Mouse (Mus musculus) kidney, postnatal 0 days (tissue): ENCODE measurements around the gene Maml3. TPM values are rescaled to one million over a fixed set of nuclear protein-coding genes. Genes with fewer than 3 reads are reported as not detected.

ENCODE experiments used
- ATAC-seq: fragments of 200-750 bp; cut with Nextera tagmentation; replicated peaks from 2 replicates; pipeline ENCODE4 v1.8.0; 2017; ENCODE audit warnings: low read depth, moderate number of reproducible peaks, moderate TSS enrichment, moderate library complexity; ENCODE audit not compliant: low FRiP score
- DNase-seq: peaks from one replicate; pipeline ENCODE4 v3.0.0-alpha.2; 2016; ENCODE audit warnings: low spot score
- H3K27ac ChIP-seq: fragments of 300-500 bp; sonication (generic); 2 replicates; pipeline ENCODE4 v1.5.1; 2014; ENCODE audit warnings: mild to moderate bottlenecking
- H3K27me3 ChIP-seq: fragments of 300-500 bp; sonication (generic); 2 replicates; pipeline ENCODE4 v1.6.1; 2014; ENCODE audit warnings: low read length, mixed read lengths; ENCODE audit not compliant: insufficient read depth
- H3K36me3 ChIP-seq: fragments of 300-500 bp; sonication (generic); 2 replicates; pipeline ENCODE4 v1.6.1; 2014; ENCODE audit warnings: low read length, mixed read lengths; ENCODE audit not compliant: insufficient read depth
- H3K4me1 ChIP-seq: fragments of 300-500 bp; sonication (generic); replicated peaks from 2 replicates; pipeline ENCODE4 v1.6.1; 2014; ENCODE audit warnings: antibody characterized with exemption, low read length, mixed read lengths; ENCODE audit not compliant: insufficient read depth
- H3K4me2 ChIP-seq: fragments of 300-500 bp; sonication (generic); 2 replicates; pipeline ENCODE4 v1.6.1; 2014; ENCODE audit warnings: mild to moderate bottlenecking, low read length, moderate library complexity, mixed read lengths
- H3K4me3 ChIP-seq: fragments of 300-500 bp; sonication (generic); replicated peaks from 2 replicates; pipeline ENCODE4 v1.5.1; 2014; ENCODE audit warnings: low read depth, low read length
- H3K9ac ChIP-seq: fragments of 300-500 bp; sonication (generic); 2 replicates; pipeline ENCODE4 v1.6.1; 2014; ENCODE audit warnings: low read depth, low read length
- H3K9me3 ChIP-seq: fragments of 300-500 bp; sonication (generic); replicated peaks from 2 replicates; pipeline ENCODE4 v1.6.1; 2016; ENCODE audit warnings: low read length, inconsistent platforms, mixed read lengths
- CTCF ChIP-seq: IDR thresholded peaks from 2 replicates; pipeline ENCODE4 v1.5.1; 2016; ENCODE audit warnings: antibody characterized with exemption, low read depth, mild to moderate bottlenecking, moderate library complexity
- WGBS: fragments of 180-500 bp; shearing (Covaris S2); extraction: QIAGEN DNeasy Blood & Tissue Kit; methylation state at CpG from one replicate; pipeline ENCODE4 v1.1.7; 2014; 5-methylcytosine and 5-hydroxymethylcytosine counted together
- polyA plus RNA-seq: library from polyadenylated mRNA; unstranded; fragments of >200 nt; fragmentation: Nextera tagmentation; extraction: Ambion mirVana; gene quantifications from 2 replicates; pipeline ENCODE4 v1.2.1, GENCODE M21; 2015

Gene Maml3
- polyA plus RNA-seq, 1 experiment from 2014 or later: 5.4 TPM

- H3K9ac ChIP-seq: no peak overlapping the region
- no peaks in the 10 kb centered on the region for H3K9me3 ChIP-seq
- peak; percentile 32; the same call in 1 of the 2 replicates for TF ChIP-seq CTCF
- 94% methylated on average over 2 of the region's 2 CpGs for WGBS
- no peaks in the 10 kb centered on the region for H3K27me3 ChIP-seq
- peaks cover 6% of the 10 kb centered on the region; the same call in 1 of the 2 replicates for H3K4me1 ChIP-seq
- ATAC-seq: no peak
- no peak for DNase-seq
- no peak overlapping the region for H3K27ac ChIP-seq
- H3K4me3 ChIP-seq: no peak overlapping the region
- no peak overlapping the region for H3K4me2 ChIP-seq
- no peaks in the 10 kb centered on the region for H3K36me3 ChIP-seq
Measured at GRCm38 (mm10) chr3:51787945-51788344, 316.9 kb downstream of the Maml3 start.

- Histone ChIP-seq H3K4me3 (no peak overlapping the region), H3K9me3 (no peaks in the 10 kb centered on the region), H3K27ac (no peak overlapping the region), H3K27me3 (no peaks in the 10 kb centered on the region), H3K36me3 (no peaks in the 10 kb centered on the region), H3K4me1 (peaks cover 6% of the 10 kb centered on the region; the same call in 1 of the 2 replicates), H3K9ac (no peak overlapping the region), H3K4me2 (no peak overlapping the region)
- DNase-seq: no peak
- ATAC-seq: no peak
- no peak for TF ChIP-seq CTCF
- WGBS: 73% methylated on average over 7 of the region's 7 CpGs
Measured at GRCm38 (mm10) chr3:51785796-51786195, 319.1 kb downstream of the Maml3 start.

GRCm38 (mm10) chr3:51782191-51782590, 322.7 kb downstream of the Maml3 start:
- no peak for ATAC-seq

GRCm38 (mm10) chr3:51778738-51779592, 325.9 kb downstream of the Maml3 start:
- Histone ChIP-seq H3K36me3 (no peaks in the 10 kb centered on the region), H3K4me2 (no peak overlapping the region), H3K4me1 (peaks cover 14% of the 10 kb centered on the region), H3K9me3 (no peaks in the 10 kb centered on the region), H3K4me3 (no peak overlapping the region), H3K27me3 (no peaks in the 10 kb centered on the region), H3K27ac (peak overlapping the region; percentile 61; the same call in 1 of the 2 replicates), H3K9ac (no peak overlapping the region)
- peak; percentile 17; the same call in 1 of the 2 replicates for TF ChIP-seq CTCF
- ATAC-seq (peak; percentile 69), DNase-seq (peak; percentile 92)
- WGBS: 13% methylated on average over 16 of the region's 16 CpGs

More at GRCm38 (mm10) chr3:51782191-51782590, 322.7 kb downstream of the Maml3 start:
- 86% methylated on average over 10 of the region's 10 CpGs for WGBS
- TF ChIP-seq CTCF: no peak
- H3K36me3 ChIP-seq: no peaks in the 10 kb centered on the region
- no peak overlapping the region for H3K4me2 ChIP-seq
- H3K27ac ChIP-seq: no peak overlapping the region
- DNase-seq: no peak
- H3K27me3 ChIP-seq: no peaks in the 10 kb centered on the region
- H3K4me3 ChIP-seq: no peak overlapping the region
- no peak overlapping the region for H3K9ac ChIP-seq
- peaks cover 14% of the 10 kb centered on the region for H3K4me1 ChIP-seq
- no peaks in the 10 kb centered on the region for H3K9me3 ChIP-seq

- Histone ChIP-seq H3K4me2 (no peak overlapping the region), H3K27ac (0 out of 2 replicates have a peak overlapping the region, but pooled peaks have one; percentile 61), H3K36me3 (no peaks in the 10 kb centered on the region), H3K4me1 (peaks cover 14% of the 10 kb centered on the region), H3K27me3 (no peaks in the 10 kb centered on the region), H3K9ac (no peak overlapping the region), H3K4me3 (no peak overlapping the region), H3K9me3 (no peaks in the 10 kb centered on the region)
- 39% methylated on average over 3 of the region's 3 CpGs for WGBS
- DNase-seq: peak; percentile 45
- no peak for TF ChIP-seq CTCF
- ATAC-seq: no peak
Measured at GRCm38 (mm10) chr3:51778179-51778578, 326.7 kb downstream of the Maml3 start.

GRCm38 (mm10) chr3:51776018-51776611, 328.8 kb downstream of the Maml3 start:
- 94% methylated on average over 2 of the region's 2 CpGs for WGBS
- Histone ChIP-seq H3K4me3 (no peak overlapping the region), H3K4me2 (no peak overlapping the region), H3K9me3 (no peaks in the 10 kb centered on the region), H3K27me3 (no peaks in the 10 kb centered on the region), H3K27ac (no peak overlapping the region), H3K9ac (no peak overlapping the region), H3K36me3 (no peaks in the 10 kb centered on the region), H3K4me1 (peaks cover 14% of the 10 kb centered on the region)
- no peak for TF ChIP-seq CTCF
- DNase-seq: no peak
- no peak for ATAC-seq
